Mouse (Mus musculus) lung, postnatal 36 days (tissue): ENCODE measurements around the gene Polr1d.

ENCODE experiments used
- DNase-seq: peaks from one replicate; pipeline ENCODE4 v3.0.0; 2022; ENCODE audit warnings: mixed read lengths

The Polr1d gene

DNA sequence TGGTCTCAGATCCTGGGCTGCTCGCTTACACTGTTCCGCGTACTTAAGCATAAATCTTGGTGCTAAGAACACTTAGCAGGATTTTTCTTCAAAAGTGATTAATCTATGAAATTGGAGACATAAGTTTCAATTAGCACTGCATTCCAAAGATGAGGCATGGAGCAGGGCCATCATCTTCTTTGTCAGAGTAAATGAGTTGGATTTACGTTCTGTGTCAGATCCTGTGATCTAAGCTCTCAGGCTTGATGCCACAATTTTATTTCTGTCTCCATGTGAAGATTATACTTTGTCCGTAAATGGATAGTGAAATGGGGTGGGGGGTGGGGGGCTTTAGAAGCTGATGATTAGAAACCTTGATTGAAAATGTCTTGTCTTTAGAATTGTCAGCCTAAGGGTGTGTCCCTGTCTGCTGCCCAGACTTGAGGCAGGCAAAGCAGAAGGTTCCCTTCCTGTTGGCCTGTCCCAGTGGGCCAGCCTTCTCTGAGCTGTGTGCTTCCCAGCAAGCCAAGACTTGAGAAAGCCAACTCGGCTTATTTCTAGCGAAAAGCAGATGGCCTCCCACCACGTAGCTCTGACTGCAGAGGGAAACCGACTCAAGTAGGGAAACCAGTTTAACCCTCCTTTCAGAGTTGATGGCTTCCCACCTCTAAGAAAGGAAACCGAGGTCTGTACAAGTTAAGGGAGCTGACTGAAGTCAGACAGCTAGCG lies 13.6 kb downstream of the Polr1d start:
- no peak for DNase-seq

GRCm38 (mm10) chr5:147092448-147092847 lies 15.6 kb downstream of the Polr1d start:
- DNase-seq = no peak

- no peak for DNase-seq
These were observed 17.4 kb downstream of the Polr1d start for GRCm38 (mm10) chr5:147094296-147094695.

DNA sequence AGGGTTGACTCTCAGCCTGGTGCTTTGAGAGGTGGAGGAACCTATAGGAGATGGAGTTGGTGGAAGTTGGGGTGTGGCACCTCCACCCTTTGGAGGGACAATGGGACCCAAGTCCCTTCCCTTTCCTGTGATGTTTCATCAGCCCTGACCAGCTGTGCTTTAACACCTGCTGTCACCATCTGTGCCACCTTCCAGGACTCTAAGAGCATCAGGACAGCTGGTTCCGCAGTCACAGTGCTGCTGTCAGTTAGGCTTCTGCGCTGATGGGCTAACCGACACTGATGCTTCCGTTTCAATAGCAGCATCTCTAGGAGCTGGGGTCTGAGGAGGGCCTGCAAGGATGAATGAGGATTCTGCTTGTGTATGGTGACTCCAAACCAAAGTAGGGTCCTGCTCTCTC lies 19.7 kb downstream of the Polr1d start:
- no peak for DNase-seq

- no peak for DNase-seq
These were observed 21.8 kb downstream of the Polr1d start for GRCm38 (mm10) chr5:147098667-147099066.

- DNase-seq = no peak
These were observed 23.3 kb downstream of the Polr1d start for GRCm38 (mm10) chr5:147100180-147100579.

DNA sequence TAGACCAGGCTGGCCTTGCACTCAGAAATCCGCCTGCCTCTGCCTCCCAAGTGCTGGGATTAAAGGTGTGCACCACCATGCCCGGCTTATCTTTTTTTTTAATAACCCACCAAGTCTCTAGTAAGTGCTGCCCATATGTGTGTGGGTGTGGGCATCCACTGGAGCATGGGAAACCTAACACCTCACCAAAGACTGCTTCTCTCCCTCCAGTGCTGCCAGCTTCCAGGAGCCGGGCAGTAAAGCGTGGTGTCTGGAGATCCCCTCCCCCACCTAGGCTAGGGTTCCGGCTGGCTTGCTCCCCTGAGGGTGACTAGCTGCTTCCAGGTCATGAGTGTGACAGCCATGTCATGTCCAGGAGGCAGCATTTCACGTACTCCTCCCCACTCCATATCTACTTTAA lies 25.4 kb downstream of the Polr1d start:
- DNase-seq = no peak

DNA sequence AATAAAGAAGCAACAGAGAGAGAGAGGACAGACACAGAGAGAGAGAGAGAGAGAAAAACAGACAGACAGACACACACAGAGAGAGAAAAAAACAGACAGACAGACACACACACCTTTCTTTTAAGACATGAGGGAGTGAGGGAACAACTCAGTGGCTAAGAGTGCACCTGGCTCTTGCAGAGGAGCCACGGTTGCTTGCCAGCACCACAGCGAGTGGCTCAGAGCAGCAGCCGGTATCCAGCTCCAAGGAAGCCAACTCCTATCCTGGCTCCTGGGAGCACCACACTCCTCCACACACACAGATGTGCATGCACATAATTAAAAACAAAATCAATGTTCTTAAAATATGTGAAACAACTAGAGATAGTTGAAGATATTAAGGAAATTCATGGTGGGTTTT lies 30.4 kb downstream of the Polr1d start:
- DNase-seq = no peak

GRCm38 (mm10) chr5:147108861-147109591 lies 32.2 kb downstream of the Polr1d start:
- DNase-seq = no peak

DNA sequence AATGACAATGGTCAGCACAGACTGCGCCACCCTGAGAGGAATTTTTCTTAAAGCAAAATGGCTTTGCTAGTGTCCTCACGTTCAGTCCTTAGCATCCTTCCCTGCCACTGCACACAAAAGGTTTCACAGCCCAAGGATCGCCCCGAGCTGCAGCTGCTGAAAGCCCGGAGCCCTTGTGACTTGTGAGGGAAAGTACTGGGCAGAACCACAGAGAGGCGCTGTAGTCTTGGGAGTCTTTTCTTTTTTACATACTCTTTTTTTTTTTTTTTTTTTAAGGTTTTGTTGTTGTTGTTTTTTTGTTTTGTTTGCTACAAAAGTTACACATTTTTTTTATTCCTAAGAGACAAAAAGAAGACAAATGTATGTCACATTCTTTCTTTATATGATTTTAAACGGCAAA lies 37.9 kb downstream of the Polr1d start:
- DNase-seq = no peak

- DNase-seq = no peak
These were observed 38.8 kb downstream of the Polr1d start for GRCm38 (mm10) chr5:147115631-147116030.

GRCm38 (mm10) chr5:147117027-147117426 lies 40.2 kb downstream of the Polr1d start:
- no peak for DNase-seq

DNA sequence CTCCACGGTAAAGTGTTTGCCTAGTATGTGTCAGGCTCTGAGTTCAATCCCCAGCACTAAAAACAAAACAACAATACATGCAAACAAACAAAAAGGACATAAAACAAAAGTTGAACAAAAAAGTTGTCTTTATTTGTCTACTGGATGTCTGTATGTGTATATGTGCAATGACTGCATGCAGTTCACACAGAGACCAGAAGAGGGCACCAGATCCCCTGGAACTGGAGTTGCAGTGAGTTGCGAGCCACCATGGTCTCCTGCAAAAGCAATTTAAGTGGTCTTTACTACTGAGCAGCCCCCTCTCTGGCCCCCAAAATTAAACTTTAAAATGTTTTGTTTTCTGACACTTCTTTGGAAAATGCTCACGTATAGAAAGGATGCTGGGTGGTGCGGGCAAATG lies 44.3 kb downstream of the Polr1d start:
- DNase-seq = no peak

- no peak for DNase-seq
These were observed 47.9 kb downstream of the Polr1d start for GRCm38 (mm10) chr5:147124794-147125193.

DNA sequence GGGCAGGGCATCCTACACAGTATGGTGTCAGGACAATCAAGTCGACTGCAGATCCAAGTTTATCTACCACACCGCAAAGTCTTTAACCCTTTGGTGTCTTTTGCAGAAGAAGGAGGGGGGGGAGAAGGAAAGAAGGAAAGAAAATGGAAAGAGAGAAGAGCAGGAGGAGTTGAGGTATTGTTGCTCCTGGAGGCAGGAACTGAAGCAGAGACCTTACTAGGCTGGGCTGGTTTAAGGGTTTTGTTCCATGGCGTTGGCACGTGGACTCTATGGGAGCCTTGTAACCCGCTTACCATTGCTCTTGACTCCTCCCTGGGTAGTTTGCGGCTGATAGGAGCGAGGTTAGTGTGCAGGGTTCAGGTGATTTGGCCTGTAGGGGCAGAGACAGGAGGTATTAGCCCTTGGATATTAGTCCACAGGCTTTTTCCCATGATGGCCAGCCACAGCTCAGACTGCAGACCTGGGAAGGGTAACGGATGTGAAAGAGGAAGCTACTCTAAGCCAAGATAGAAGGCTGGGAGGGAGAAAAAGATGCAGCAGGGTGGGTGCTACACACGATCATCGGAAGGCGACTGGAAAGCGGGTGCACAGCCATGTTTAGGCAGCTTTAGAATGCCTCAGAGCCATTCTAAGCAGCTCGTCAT lies 48.8 kb downstream of the Polr1d start:
- DNase-seq = no peak

DNA sequence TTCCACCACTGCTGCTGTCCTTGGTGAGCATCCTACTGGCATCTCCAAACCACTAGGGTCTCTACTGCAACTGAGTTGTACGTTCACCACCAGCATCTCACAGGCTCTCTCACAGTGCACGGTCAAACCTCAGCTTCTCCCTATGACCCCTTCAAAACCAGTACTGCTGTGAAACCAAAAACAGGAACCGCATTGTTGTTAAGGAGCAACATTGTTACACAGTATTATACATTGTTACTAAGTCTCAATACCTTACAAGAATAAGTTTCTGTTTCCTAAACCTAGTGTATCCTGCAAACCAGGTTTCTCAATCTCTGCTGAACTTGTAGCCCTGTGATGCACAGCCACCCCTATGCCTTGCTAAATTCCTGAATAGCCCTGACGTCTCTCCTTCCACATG lies 51.0 kb downstream of the Polr1d start:
- DNase-seq = no peak

- DNase-seq = no peak
These were observed 52.6 kb downstream of the Polr1d start for GRCm38 (mm10) chr5:147129484-147129883.

GRCm38 (mm10) chr5:147131912-147132311 lies 55.1 kb downstream of the Polr1d start:
- no peak for DNase-seq

DNA sequence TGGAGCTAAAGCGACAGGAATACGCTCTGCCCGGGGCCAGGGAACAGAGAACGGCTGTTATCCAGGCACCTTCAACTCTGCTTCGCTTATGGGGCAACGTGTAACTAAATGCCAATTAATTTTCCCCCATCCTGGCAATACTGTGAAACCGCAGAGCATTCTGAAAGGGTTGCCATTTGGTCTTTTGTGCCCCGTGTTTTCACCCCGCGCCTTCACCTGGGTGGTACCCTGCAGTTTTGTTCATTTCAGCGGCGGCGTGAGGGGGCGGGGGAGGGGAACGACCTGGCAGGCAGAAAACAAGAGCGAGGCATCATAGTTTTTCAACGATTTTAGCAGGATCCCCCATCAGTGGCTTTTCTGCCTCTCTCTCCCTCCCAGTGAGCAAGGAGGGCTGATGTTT lies 56.8 kb downstream of the Polr1d start:
- DNase-seq = no peak

GRCm38 (mm10) chr5:147134341-147135088 lies 57.7 kb downstream of the Polr1d start:
- DNase-seq = no peak

GRCm38 (mm10) chr5:147135089-147135446 lies 58.2 kb downstream of the Polr1d start:
- no peak for DNase-seq

- peak; percentile 7 for DNase-seq
These were observed 59.1 kb downstream of the Polr1d start for GRCm38 (mm10) chr5:147135994-147136393.

GRCm38 (mm10) chr5:147147340-147147739 lies 70.5 kb downstream of the Polr1d start:
- DNase-seq = peak; percentile 9
